Comparison of ENCODE assay signal across 8 mouse cellular contexts in the genomic region with DNA sequence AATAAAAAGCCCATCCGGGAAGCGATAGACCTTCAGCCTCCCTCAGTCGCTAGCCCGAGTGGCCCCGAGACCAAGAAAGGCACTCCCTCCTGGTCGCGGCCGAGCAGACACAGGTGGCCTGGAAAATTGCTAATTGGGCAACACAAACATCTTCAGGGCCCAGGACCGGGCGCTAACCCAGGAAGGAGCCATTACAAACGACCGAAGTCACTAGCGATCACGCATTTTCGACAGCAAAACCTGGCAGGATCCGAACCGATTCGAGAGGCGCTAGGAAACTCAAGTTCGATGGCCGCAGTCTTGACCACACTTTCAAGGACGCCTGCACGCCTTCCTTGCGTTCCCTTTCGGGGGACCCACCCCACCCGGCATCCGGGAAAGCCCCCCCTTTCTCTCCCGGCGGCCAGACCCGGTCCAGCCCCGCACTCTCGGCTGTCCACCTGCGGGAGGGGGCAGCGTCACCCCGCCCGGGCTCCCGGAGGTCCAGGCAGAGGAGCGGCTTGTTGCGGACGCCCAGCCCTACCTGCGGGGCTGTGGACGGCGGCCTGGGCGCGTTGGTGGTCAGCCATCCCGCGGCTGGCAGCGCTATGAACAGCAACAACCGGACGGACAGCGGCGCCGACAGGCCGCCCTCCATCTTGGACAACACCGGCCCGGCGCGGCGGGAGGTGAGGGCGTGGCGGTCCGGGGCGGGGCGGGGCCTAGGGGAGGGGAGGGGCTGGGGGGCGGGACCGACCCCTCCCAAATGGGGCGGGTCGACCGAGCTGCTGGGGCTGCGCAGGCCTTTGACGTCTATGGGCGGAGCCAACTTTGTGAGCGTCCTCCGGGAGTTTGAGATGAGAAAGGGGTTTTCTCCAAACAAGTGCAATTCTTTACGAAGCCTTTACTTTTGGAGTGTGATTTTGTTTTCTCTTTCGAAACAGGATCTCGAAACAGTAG. TPM values are rescaled to one million over a fixed set of nuclear protein-coding genes. Genes with fewer than 3 reads are reported as not detected.
DNase-seq lines count a peak whose midpoint lies in the region; ATAC-seq and TF ChIP-seq lines count a peak whose summit lies in the region.

No protein-coding gene starts in this region.

- peak; percentile 57 for TF ChIP-seq POLR2A in CH12.LX (IDR thresholded peaks at IDR 0.05; ENCODE audit: low read depth, low read length)

- dilution Hi-C loops in CH12.LX (cut with MboI; ENCODE audit: extremely low pct_ligation_motif_present, extremely low pct_unique_long_range_greater_than_20kb, low sequenced_read_pairs): no loop called here

- TF ChIP-seq EP300 in CH12.LX (IDR thresholded peaks at IDR 0.05; ENCODE audit: low read length): no peak

- no peak for TF ChIP-seq RAD21 in CH12.LX (IDR thresholded peaks at IDR 0.05; ENCODE audit: low read depth, low read length)

- peak overlapping the region; percentile 88 to 98 (median 90) for H3K4me3 ChIP-seq in CH12.LX (replicated peaks in 1 of 3; ENCODE audit: low read depth in 2 of 3, low read length in 2 of 3, poor library complexity in 1 of 3)
- peak overlapping the region; percentile 95 for H3K4me3 ChIP-seq in forebrain, embryonic 11.5 days (ENCODE audit: low read depth, low read length)
- peak overlapping the region; percentile 79 for H3K4me3 ChIP-seq in heart, embryonic 16.5 days (ENCODE audit: low read length)
- peak overlapping the region; percentile 96 for H3K4me3 ChIP-seq in liver, embryonic 13.5 days (replicated peaks)
- peak overlapping the region; percentile 96 for H3K4me3 ChIP-seq in stomach, embryonic 14.5 days (ENCODE audit: low read depth, low read length)

- H3K4me2 ChIP-seq in CH12.LX (ENCODE audit: insufficient read depth, low read depth, poor library complexity, severe bottlenecking): peak overlapping the region; percentile 86
- H3K4me2 ChIP-seq in forebrain, embryonic 11.5 days (ENCODE audit: low read depth, low read length, severe bottlenecking): peak overlapping the region; percentile 70
- peak overlapping the region; percentile 76 for H3K4me2 ChIP-seq in heart, embryonic 16.5 days (ENCODE audit: low read depth, low read length)
- H3K4me2 ChIP-seq in liver, embryonic 13.5 days: peak overlapping the region; percentile 84
- peak overlapping the region; percentile 54 for H3K4me2 ChIP-seq in stomach, embryonic 14.5 days (replicated peaks; ENCODE audit: low read depth, low read length)

- under 1% methylated on average over 59 of the region's 77 CpGs for WGBS in forebrain, embryonic 11.5 days
- WGBS in heart, embryonic 16.5 days: under 1% methylated on average over 63 of the region's 77 CpGs
- under 1% methylated on average over 61 of the region's 77 CpGs for WGBS in liver, embryonic 13.5 days (ENCODE audit: insufficient replicate concordance)
- 1% methylated on average over 75 of the region's 77 CpGs for WGBS in stomach, embryonic 14.5 days

- no peaks in the 10 kb centered on the region for H3K9me3 ChIP-seq in CH12.LX (replicated peaks; ENCODE audit: low read length)
- no peaks in the 10 kb centered on the region for H3K9me3 ChIP-seq in forebrain, embryonic 11.5 days (ENCODE audit: control insufficient read depth, low read length)
- no peaks in the 10 kb centered on the region for H3K9me3 ChIP-seq in heart, embryonic 16.5 days (replicated peaks; ENCODE audit: control insufficient read depth, low read length)
- no peaks in the 10 kb centered on the region for H3K9me3 ChIP-seq in liver, embryonic 13.5 days (replicated peaks)
- no peaks in the 10 kb centered on the region for H3K9me3 ChIP-seq in stomach, embryonic 14.5 days (ENCODE audit: control insufficient read depth, low read depth, low read length)

- no peaks in the 10 kb centered on the region for H3K79me2 ChIP-seq in CH12.LX (replicated peaks; ENCODE audit: control insufficient read depth, extremely low read depth, insufficient read depth, poor library complexity, severe bottlenecking)

- peaks cover 0 to 12% of the 10 kb centered on the region in 2 experiments; a peak in 2 of 4 replicates for H3K4me1 ChIP-seq in CH12.LX (ENCODE audit: control insufficient read depth in 1 of 2, insufficient read depth in 2 of 2)
- H3K4me1 ChIP-seq in forebrain, embryonic 11.5 days (replicated peaks; ENCODE audit: control insufficient read depth, insufficient read depth, low read length): no peaks in the 10 kb centered on the region
- no peaks in the 10 kb centered on the region; the same call in none of the 2 replicates for H3K4me1 ChIP-seq in heart, embryonic 16.5 days (ENCODE audit: control insufficient read depth, insufficient read depth, low read length)
- peaks cover 23% of the 10 kb centered on the region for H3K4me1 ChIP-seq in liver, embryonic 13.5 days (replicated peaks)
- H3K4me1 ChIP-seq in stomach, embryonic 14.5 days (ENCODE audit: control insufficient read depth, insufficient read depth, low read length): no peaks in the 10 kb centered on the region

- H3K27ac ChIP-seq in CH12.LX (ENCODE audit: insufficient read depth, low read depth): peak overlapping the region; percentile 47
- no peak overlapping the region for H3K27ac ChIP-seq in forebrain, embryonic 11.5 days (ENCODE audit: low read depth, low read length)
- peak overlapping the region; percentile 56 for H3K27ac ChIP-seq in heart, embryonic 16.5 days (ENCODE audit: low read length)
- peak overlapping the region; percentile 69 for H3K27ac ChIP-seq in liver, embryonic 13.5 days
- peak overlapping the region; percentile 11; the same call in 1 of the 2 replicates for H3K27ac ChIP-seq in stomach, embryonic 14.5 days (ENCODE audit: low read length)

- peak; percentile 95 for ATAC-seq in forebrain, embryonic 11.5 days (replicated peaks; ENCODE audit: low FRiP score)
- ATAC-seq in heart, embryonic 16.5 days (replicated peaks; ENCODE audit: extremely low read depth, insufficient read depth, low FRiP score): peak; percentile 96
- peak; percentile 92 for ATAC-seq in liver, embryonic 13.5 days (ENCODE audit: low read depth)
- peak; percentile 94 for ATAC-seq in stomach, embryonic 14.5 days (ENCODE audit: insufficient number of reproducible peaks, insufficient read depth, low FRiP score, low read depth)

- H3K9ac ChIP-seq in CH12.LX (ENCODE audit: insufficient read depth, low read depth): peak overlapping the region; percentile 79
- peak overlapping the region; percentile 84 for H3K9ac ChIP-seq in forebrain, embryonic 11.5 days (ENCODE audit: low read length)
- peak overlapping the region; percentile 91 for H3K9ac ChIP-seq in heart, embryonic 16.5 days (ENCODE audit: low read length)
- H3K9ac ChIP-seq in liver, embryonic 13.5 days: peak overlapping the region; percentile 92
- H3K9ac ChIP-seq in stomach, embryonic 14.5 days (replicated peaks; ENCODE audit: low read depth, low read length): peak overlapping the region; percentile 76

- peaks cover 6 to 31% of the 10 kb centered on the region in 2 experiments for H3K36me3 ChIP-seq in CH12.LX (replicated peaks in 1 of 2; ENCODE audit: control insufficient read depth in 1 of 2, insufficient read depth in 1 of 2, low read length in 1 of 2)
- H3K36me3 ChIP-seq in forebrain, embryonic 11.5 days (ENCODE audit: control insufficient read depth, insufficient read depth, low read length): no peaks in the 10 kb centered on the region
- H3K36me3 ChIP-seq in heart, embryonic 16.5 days (ENCODE audit: control insufficient read depth, insufficient read depth): peaks cover 4% of the 10 kb centered on the region; the same call in 1 of the 2 replicates
- H3K36me3 ChIP-seq in liver, embryonic 13.5 days: peaks cover 15% of the 10 kb centered on the region
- H3K36me3 ChIP-seq in stomach, embryonic 14.5 days (ENCODE audit: control insufficient read depth, insufficient read depth, low read length): 0 out of 2 replicates have a peak, but pooled peaks cover 3% of the 10 kb centered on the region

- no peaks in the 10 kb centered on the region for H3K27me3 ChIP-seq in CH12.LX (replicated peaks)
- H3K27me3 ChIP-seq in forebrain, embryonic 11.5 days (ENCODE audit: control insufficient read depth, insufficient read depth, low read length): no peaks in the 10 kb centered on the region
- H3K27me3 ChIP-seq in heart, embryonic 16.5 days (ENCODE audit: control insufficient read depth, insufficient read depth, low read length): no peaks in the 10 kb centered on the region
- no peaks in the 10 kb centered on the region for H3K27me3 ChIP-seq in liver, embryonic 13.5 days
- H3K27me3 ChIP-seq in stomach, embryonic 14.5 days (ENCODE audit: control insufficient read depth, insufficient read depth, low read length): no peaks in the 10 kb centered on the region

- peak; percentile 91 for DNase-seq in CH12.LX (ENCODE audit: extremely low read depth)
- DNase-seq in c-Kit-positive CD71-negative TER-119-negative erythroid progenitor cells, embryonic 14.5 days (ENCODE audit: low read depth): peak; percentile 86
- peak; percentile 97 for DNase-seq in forebrain, embryonic 11.5 days (ENCODE audit: low spot score)
- DNase-seq in kidney, postnatal 25 days: peak; percentile 94 to 96
- DNase-seq in liver, embryonic 13.5 days: peak; percentile 80
- DNase-seq in natural killer cell, adult 2 months (ENCODE audit: low spot score in 2 of 2): peak; percentile 85 to 88

- in situ Hi-C loops in CH12.LX (cut with MboI; ENCODE audit: low pct_ligation_motif_present, low pct_unique_long_range_greater_than_20kb, low sequenced_read_pairs): loop anchor here (25.0 kb wide), 1 partner anchor 443 kb away; no protein-coding TSS in a partner anchor

- TF ChIP-seq CTCF in CH12.LX (conservative IDR thresholded peaks at IDR 0.05 in 1 of 2, IDR thresholded peaks at IDR 0.05 in 1 of 2; ENCODE audit: low read depth in 2 of 2, low read length in 2 of 2): no peak

RNA-seq across cellular contexts. Expression of a gene that starts 12.1 kb away (rescaled TPM):
- total RNA-seq in CH12.LX (2012; rRNA removed): 11.7 and 12.7 TPM in 2 replicates
- 33.9 and 38.2 TPM in 2 replicates for total RNA-seq in CH12.LX (2014; rRNA removed)
- polyA plus RNA-seq in CH12.LX (2012; ENCODE audit: insufficient read length, low read depth): 22.5 and 27.3 TPM in 2 replicates
- 51.5 and 55.2 TPM in 2 replicates for polyA plus RNA-seq in forebrain, embryonic 11.5 days (2014; fragmentation: Nextera tagmentation; extraction: Ambion mirVana)
- polyA plus RNA-seq in heart, embryonic 16.5 days (2015; fragmentation: Nextera tagmentation; extraction: Ambion mirVana): 85.6 and 99.2 TPM in 2 replicates
- 31.7 and 36.3 TPM in 2 replicates for polyA plus RNA-seq in liver, embryonic 13.5 days (2015; fragmentation: Nextera tagmentation; extraction: Ambion mirVana)
- 81.0 and 85.4 TPM in 2 replicates for polyA plus RNA-seq in stomach, embryonic 14.5 days (2014; fragmentation: Nextera tagmentation; extraction: Ambion mirVana)

RNA-seq across cellular contexts. Expression of a gene that starts 12.2 kb away (rescaled TPM):
- 26.4 and 30.9 TPM in 2 replicates for total RNA-seq in CH12.LX (2012; rRNA removed)
- 41.5 and 51.1 TPM in 2 replicates for total RNA-seq in CH12.LX (2014; rRNA removed)
- polyA plus RNA-seq in CH12.LX (2012; ENCODE audit: insufficient read length, low read depth): 43.6 and 45.9 TPM in 2 replicates
- polyA plus RNA-seq in forebrain, embryonic 11.5 days (2014; fragmentation: Nextera tagmentation; extraction: Ambion mirVana): 47.2 and 49.6 TPM in 2 replicates
- polyA plus RNA-seq in heart, embryonic 16.5 days (2015; fragmentation: Nextera tagmentation; extraction: Ambion mirVana): 28.1 and 34.1 TPM in 2 replicates
- polyA plus RNA-seq in liver, embryonic 13.5 days (2015; fragmentation: Nextera tagmentation; extraction: Ambion mirVana): 26.0 and 29.8 TPM in 2 replicates
- polyA plus RNA-seq in stomach, embryonic 14.5 days (2014; fragmentation: Nextera tagmentation; extraction: Ambion mirVana): 43.5 and 44.0 TPM in 2 replicates

RNA-seq across cellular contexts. Expression of a gene that starts 51.8 kb away (rescaled TPM):
- total RNA-seq in CH12.LX (2012; rRNA removed) (13.4 and 16.3 TPM in 2 replicates), CH12.LX (2014; rRNA removed) (10.7 and 11.8 TPM in 2 replicates)
- 22.5 and 28.0 TPM in 2 replicates for polyA plus RNA-seq in CH12.LX (2012; ENCODE audit: insufficient read length, low read depth)
- 0.04 TPM in 1 of 2 replicates, not detected in the other for polyA plus RNA-seq in forebrain, embryonic 11.5 days (2014; fragmentation: Nextera tagmentation; extraction: Ambion mirVana)
- 0.34 and 0.38 TPM in 2 replicates for polyA plus RNA-seq in heart, embryonic 16.5 days (2015; fragmentation: Nextera tagmentation; extraction: Ambion mirVana)
- polyA plus RNA-seq in liver, embryonic 13.5 days (2015; fragmentation: Nextera tagmentation; extraction: Ambion mirVana): 0.22 and 0.23 TPM in 2 replicates
- 0.17 TPM in 1 of 2 replicates, not detected in the other for polyA plus RNA-seq in stomach, embryonic 14.5 days (2014; fragmentation: Nextera tagmentation; extraction: Ambion mirVana)

RNA-seq across cellular contexts. Expression of a gene that starts 54.7 kb away (rescaled TPM):
- total RNA-seq in CH12.LX (2012; rRNA removed) (36.2 and 37.3 TPM in 2 replicates), CH12.LX (2014; rRNA removed) (58.5 and 64.2 TPM in 2 replicates)
- polyA plus RNA-seq in CH12.LX (2012; ENCODE audit: insufficient read length, low read depth): 45.6 and 47.4 TPM in 2 replicates
- 71.5 and 73.2 TPM in 2 replicates for polyA plus RNA-seq in forebrain, embryonic 11.5 days (2014; fragmentation: Nextera tagmentation; extraction: Ambion mirVana)
- 34.1 and 45.5 TPM in 2 replicates for polyA plus RNA-seq in heart, embryonic 16.5 days (2015; fragmentation: Nextera tagmentation; extraction: Ambion mirVana)
- polyA plus RNA-seq in liver, embryonic 13.5 days (2015; fragmentation: Nextera tagmentation; extraction: Ambion mirVana): 33.9 and 43.6 TPM in 2 replicates
- polyA plus RNA-seq in stomach, embryonic 14.5 days (2014; fragmentation: Nextera tagmentation; extraction: Ambion mirVana): 59.0 and 61.6 TPM in 2 replicates

Comparison
In these comparisons a context has a peak if more than half of its experiments do, and no peak if none do; other contexts are left out.
1. RNA of a gene that starts 51.8 kb away (polyA plus RNA-seq): 22.5 to 28.0 TPM in CH12.LX; 0.34 to 0.38 TPM in heart, embryonic 16.5 days, 0.22 to 0.23 TPM in liver, embryonic 13.5 days, 0.17 TPM in stomach, embryonic 14.5 days and 0.04 TPM in forebrain, embryonic 11.5 days; every median in the first group is over 10 times any median in the second.
2. Peak in every context shown above with its lines, with median percentiles within 50 percentile points of each other: DNase-seq, H3K4me2 ChIP-seq, H3K4me3 ChIP-seq, H3K9ac ChIP-seq and ATAC-seq.